Mouse (Mus musculus): ENCODE data around the gene Ip6k3.

DNA sequence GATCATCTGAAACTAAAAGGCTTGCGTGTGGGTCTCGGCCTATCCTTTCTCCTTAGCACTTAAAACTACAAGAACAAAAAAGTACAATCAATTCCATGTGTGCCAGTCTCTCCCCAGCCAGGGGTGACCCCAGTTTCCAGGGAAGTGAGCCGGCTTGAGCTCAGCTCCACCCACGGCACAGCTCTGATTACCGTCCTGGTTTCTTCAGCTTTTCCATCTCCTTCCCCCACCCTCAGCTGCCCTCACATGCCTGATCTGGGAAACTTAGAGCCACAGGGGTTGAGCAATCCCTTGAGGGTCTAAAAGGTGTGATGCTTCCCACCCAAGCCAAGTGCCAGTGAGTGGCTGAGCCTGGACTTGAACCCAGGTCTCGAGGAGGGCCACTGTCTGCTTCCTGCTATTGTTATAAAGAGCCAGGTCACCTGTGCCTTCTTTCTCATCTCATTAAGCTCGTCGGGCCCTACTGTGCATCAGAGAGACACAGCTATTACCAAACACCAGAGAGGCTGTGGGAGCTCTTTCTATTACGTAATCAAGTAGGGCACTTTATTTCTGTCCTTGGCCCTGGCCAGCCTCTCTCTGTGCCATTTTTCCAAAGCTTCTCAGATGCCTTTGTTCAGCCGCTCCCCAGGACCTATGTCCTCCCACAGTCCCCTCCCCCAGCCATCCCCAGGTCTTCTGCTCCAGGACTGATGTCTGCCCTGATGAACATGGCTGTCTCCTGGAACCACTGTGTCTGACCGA, 2.5 kb upstream of the Ip6k3 start:
- TF ChIP-seq POLR2A (IDR thresholded peaks at IDR 0.05; ENCODE audit: borderline replicate concordance, extremely low read depth, insufficient read depth, insufficient read length, poor library complexity, severe bottlenecking) (no peak), CTCF (IDR thresholded peaks at IDR 0.05; ENCODE audit: borderline replicate concordance, extremely low read depth, insufficient read depth, insufficient read length) (no peak)
